Mouse (Mus musculus): ENCODE data around the gene Olfr1178. TPM values are rescaled to one million over a fixed set of nuclear protein-coding genes. Genes with fewer than 3 reads are reported as not detected.
A peak's percentile ranks its signal among the peaks of the same experiment; 100 is the strongest.

Olfr1178 gene
- not detected in 2 replicates for polyA plus RNA-seq (2014; fragmentation: Nextera tagmentation; extraction: Ambion mirVana)

- WGBS, result 87% methylated on average over 1 of the region's 1 CpGs
These were observed at the start of gene Olfr1178 for GRCm38 (mm10) chr2:88386762-88387161. Gene Olfr1178 (plus strand): TSS chr2:88387062.

GRCm38 (mm10) chr2:88346392-88346791 lies 40.5 kb upstream of the Olfr1178 start, which contains the start of gene Olfr1177-ps:
Gene Olfr1177-ps (minus strand): TSS chr2:88346492.
- WGBS, result 83% methylated on average over 1 of the region's 1 CpGs
- Histone ChIP-seq H3K9me3 (ENCODE audit: control insufficient read depth, low read length) (no peaks in the 10 kb centered on the region), H3K27ac (ENCODE audit: low read depth, low read length) (no peak within 1 kb of the TSS), H3K9ac (ENCODE audit: low read length) (no peak within 1 kb of the TSS), H3K36me3 (ENCODE audit: control insufficient read depth, insufficient read depth, low read length) (no peaks in the 10 kb centered on the region), H3K4me1 (ENCODE audit: control insufficient read depth, insufficient read depth, low read length) (no peaks in the 10 kb centered on the region), H3K4me3 (ENCODE audit: low read depth, low read length) (no peak within 1 kb of the TSS), H3K4me2 (no peak within 1 kb of the TSS), H3K27me3 (ENCODE audit: control insufficient read depth, insufficient read depth, low read length) (no peaks in the 10 kb centered on the region)
- no peak for DNase-seq (ENCODE audit: low spot score, missing footprints)
- ATAC-seq (ENCODE audit: low FRiP score), result no peak

More at GRCm38 (mm10) chr2:88386762-88387161, at the start of gene Olfr1178:
- Histone ChIP-seq H3K9ac (ENCODE audit: low read length) (no peak within 1 kb of the TSS), H3K4me1 (ENCODE audit: control insufficient read depth, insufficient read depth, low read length) (no peaks in the 10 kb centered on the region), H3K4me2 (no peak within 1 kb of the TSS), H3K9me3 (ENCODE audit: control insufficient read depth, low read length) (no peaks in the 10 kb centered on the region), H3K4me3 (ENCODE audit: low read depth, low read length) (no peak within 1 kb of the TSS), H3K36me3 (ENCODE audit: control insufficient read depth, insufficient read depth, low read length) (no peaks in the 10 kb centered on the region), H3K27ac (ENCODE audit: low read depth, low read length) (no peak within 1 kb of the TSS), H3K27me3 (ENCODE audit: control insufficient read depth, insufficient read depth, low read length) (no peaks in the 10 kb centered on the region)
- no peak for ATAC-seq (ENCODE audit: low FRiP score)
- DNase-seq (ENCODE audit: low spot score, missing footprints), result no peak

- DNase-seq (ENCODE audit: low spot score, missing footprints), result peak; percentile 89
- Histone ChIP-seq H3K36me3 (ENCODE audit: control insufficient read depth, insufficient read depth, low read length) (no peaks in the 10 kb centered on the region), H3K9ac (ENCODE audit: low read length) (no peak overlapping the region), H3K4me1 (ENCODE audit: control insufficient read depth, insufficient read depth, low read length) (no peaks in the 10 kb centered on the region), H3K4me2 (no peak overlapping the region), H3K27ac (ENCODE audit: low read depth, low read length) (no peak overlapping the region), H3K27me3 (ENCODE audit: control insufficient read depth, insufficient read depth, low read length) (no peaks in the 10 kb centered on the region), H3K4me3 (ENCODE audit: low read depth, low read length) (no peak overlapping the region), H3K9me3 (ENCODE audit: control insufficient read depth, low read length) (no peaks in the 10 kb centered on the region)
- peak; percentile 55; the same call in 1 of the 2 replicates for ATAC-seq (ENCODE audit: low FRiP score)
- 2% methylated on average over 2 of the region's 2 CpGs for WGBS
These were observed 30.6 kb upstream of the Olfr1178 start for GRCm38 (mm10) chr2:88356304-88356703.

GRCm38 (mm10) chr2:88406353-88406752 lies 19.5 kb downstream of the Olfr1178 start, which contains the start of gene Olfr1179:
Gene Olfr1179 (minus strand): TSS chr2:88406453.
- Histone ChIP-seq H3K36me3 (ENCODE audit: control insufficient read depth, insufficient read depth, low read length) (no peaks in the 10 kb centered on the region), H3K9me3 (ENCODE audit: control insufficient read depth, low read length) (no peaks in the 10 kb centered on the region), H3K9ac (ENCODE audit: low read length) (no peak within 1 kb of the TSS), H3K27ac (ENCODE audit: low read depth, low read length) (no peak within 1 kb of the TSS), H3K4me1 (ENCODE audit: control insufficient read depth, insufficient read depth, low read length) (no peaks in the 10 kb centered on the region), H3K4me2 (no peak within 1 kb of the TSS), H3K27me3 (ENCODE audit: control insufficient read depth, insufficient read depth, low read length) (no peaks in the 10 kb centered on the region), H3K4me3 (ENCODE audit: low read depth, low read length) (no peak within 1 kb of the TSS)
- DNase-seq (ENCODE audit: low spot score, missing footprints) (no peak), ATAC-seq (ENCODE audit: low FRiP score) (no peak)
- WGBS, result 85% methylated on average over 3 of the region's 3 CpGs

- Histone ChIP-seq H3K4me1 (ENCODE audit: control insufficient read depth, insufficient read depth, low read length) (no peaks in the 10 kb centered on the region), H3K27me3 (ENCODE audit: control insufficient read depth, insufficient read depth, low read length) (no peaks in the 10 kb centered on the region), H3K9ac (ENCODE audit: low read length) (no peak within 1 kb of the TSS), H3K36me3 (ENCODE audit: control insufficient read depth, insufficient read depth, low read length) (no peaks in the 10 kb centered on the region), H3K9me3 (ENCODE audit: control insufficient read depth, low read length) (no peaks in the 10 kb centered on the region), H3K4me2 (no peak within 1 kb of the TSS), H3K27ac (ENCODE audit: low read depth, low read length) (no peak within 1 kb of the TSS), H3K4me3 (ENCODE audit: low read depth, low read length) (no peak within 1 kb of the TSS)
- 80% methylated on average over 2 of the region's 2 CpGs for WGBS
- no peak for DNase-seq (ENCODE audit: low spot score, missing footprints)
- ATAC-seq (ENCODE audit: low FRiP score), result no peak
These were observed 32.2 kb downstream of the Olfr1178 start, which contains the start of gene Olfr1180 for GRCm38 (mm10) chr2:88419051-88419450. Gene Olfr1180 (minus strand): TSS chr2:88419151.

- Histone ChIP-seq H3K4me3 (ENCODE audit: low read depth, low read length) (no peak within 1 kb of the TSS), H3K27me3 (ENCODE audit: control insufficient read depth, insufficient read depth, low read length) (no peaks in the 10 kb centered on the region), H3K4me1 (ENCODE audit: control insufficient read depth, insufficient read depth, low read length) (no peaks in the 10 kb centered on the region), H3K9me3 (ENCODE audit: control insufficient read depth, low read length) (no peaks in the 10 kb centered on the region), H3K36me3 (ENCODE audit: control insufficient read depth, insufficient read depth, low read length) (no peaks in the 10 kb centered on the region), H3K9ac (ENCODE audit: low read length) (no peak within 1 kb of the TSS), H3K27ac (ENCODE audit: low read depth, low read length) (no peak within 1 kb of the TSS), H3K4me2 (no peak within 1 kb of the TSS)
- WGBS, result 83% methylated on average over 1 of the region's 1 CpGs
- no peak for DNase-seq (ENCODE audit: low spot score, missing footprints)
- ATAC-seq (ENCODE audit: low FRiP score), result no peak
These were observed 39.2 kb downstream of the Olfr1178 start, which contains the start of gene Olfr1181 for GRCm38 (mm10) chr2:88426071-88426470. Gene Olfr1181 (minus strand): TSS chr2:88426171.

- Histone ChIP-seq H3K27me3 (ENCODE audit: control insufficient read depth, insufficient read depth, low read length) (no peaks in the 10 kb centered on the region), H3K9me3 (ENCODE audit: control insufficient read depth, low read length) (no peaks in the 10 kb centered on the region), H3K27ac (ENCODE audit: low read depth, low read length) (no peak within 1 kb of the TSS), H3K4me3 (ENCODE audit: low read depth, low read length) (no peak within 1 kb of the TSS), H3K4me1 (ENCODE audit: control insufficient read depth, insufficient read depth, low read length) (no peaks in the 10 kb centered on the region), H3K36me3 (ENCODE audit: control insufficient read depth, insufficient read depth, low read length) (no peaks in the 10 kb centered on the region), H3K9ac (ENCODE audit: low read length) (no peak within 1 kb of the TSS), H3K4me2 (no peak within 1 kb of the TSS)
- no peak for DNase-seq (ENCODE audit: low spot score, missing footprints)
- no peak for ATAC-seq (ENCODE audit: low FRiP score)
- WGBS, result 91% methylated on average over 1 of the region's 1 CpGs
These were observed 62.2 kb downstream of the Olfr1178 start, which contains the start of gene Gm13757 for GRCm38 (mm10) chr2:88449031-88449430. Gene Gm13757 (minus strand): TSS chr2:88449131.

Other genes starting within 250 kb of the Olfr1178 start
- gene Olfr1167, start 231.9 kb upstream of the Olfr1178 start, polyA plus RNA-seq (2014; fragmentation: Nextera tagmentation; extraction: Ambion mirVana), result not detected in 2 replicates
- gene Olfr1168, start 205.2 kb upstream of the Olfr1178 start, polyA plus RNA-seq (2014; fragmentation: Nextera tagmentation; extraction: Ambion mirVana), result not detected in 2 replicates
- gene Olfr1170, start 158.7 kb upstream of the Olfr1178 start, polyA plus RNA-seq (2014; fragmentation: Nextera tagmentation; extraction: Ambion mirVana), result not detected in 2 replicates
- gene Olfr1173, start 107.2 kb upstream of the Olfr1178 start, polyA plus RNA-seq (2014; fragmentation: Nextera tagmentation; extraction: Ambion mirVana), result not detected in 2 replicates
- gene Olfr1174-ps, start 71.9 kb upstream of the Olfr1178 start, polyA plus RNA-seq (2014; fragmentation: Nextera tagmentation; extraction: Ambion mirVana), result not detected in 2 replicates
- not detected in 2 replicates for gene Olfr1175-ps, start 59.8 kb upstream of the Olfr1178 start, polyA plus RNA-seq (2014; fragmentation: Nextera tagmentation; extraction: Ambion mirVana)
- not detected in 2 replicates for gene Olfr1176, start 50.3 kb upstream of the Olfr1178 start, polyA plus RNA-seq (2014; fragmentation: Nextera tagmentation; extraction: Ambion mirVana)
- gene Olfr1177-ps, start 40.6 kb upstream of the Olfr1178 start, polyA plus RNA-seq (2014; fragmentation: Nextera tagmentation; extraction: Ambion mirVana), result not detected in 2 replicates
- not detected in 2 replicates for gene Olfr1179, start 19.4 kb downstream of the Olfr1178 start, polyA plus RNA-seq (2014; fragmentation: Nextera tagmentation; extraction: Ambion mirVana)
- gene Olfr1180, start 32.1 kb downstream of the Olfr1178 start, polyA plus RNA-seq (2014; fragmentation: Nextera tagmentation; extraction: Ambion mirVana), result not detected in 2 replicates
- gene Olfr1181, start 39.1 kb downstream of the Olfr1178 start, polyA plus RNA-seq (2014; fragmentation: Nextera tagmentation; extraction: Ambion mirVana), result not detected in 2 replicates
- gene Gm13757, start 62.1 kb downstream of the Olfr1178 start, polyA plus RNA-seq (2014; fragmentation: Nextera tagmentation; extraction: Ambion mirVana), result not detected in 2 replicates
- gene Olfr1183, start 67.8 kb downstream of the Olfr1178 start, polyA plus RNA-seq (2014; fragmentation: Nextera tagmentation; extraction: Ambion mirVana), result not detected in 2 replicates
- gene Olfr1184, start 96.5 kb downstream of the Olfr1178 start, polyA plus RNA-seq (2014; fragmentation: Nextera tagmentation; extraction: Ambion mirVana), result not detected in 2 replicates
- not detected in 2 replicates for gene Olfr1185-ps1, start 106.3 kb downstream of the Olfr1178 start, polyA plus RNA-seq (2014; fragmentation: Nextera tagmentation; extraction: Ambion mirVana)
- not detected in 2 replicates for gene Olfr1186, start 131.5 kb downstream of the Olfr1178 start, polyA plus RNA-seq (2014; fragmentation: Nextera tagmentation; extraction: Ambion mirVana)
- gene Olfr1188, start 169.9 kb downstream of the Olfr1178 start, polyA plus RNA-seq (2014; fragmentation: Nextera tagmentation; extraction: Ambion mirVana), result not detected in 2 replicates
- not detected in 2 replicates for gene Olfr1189, start 199.4 kb downstream of the Olfr1178 start, polyA plus RNA-seq (2014; fragmentation: Nextera tagmentation; extraction: Ambion mirVana)